Mouse (Mus musculus) 3134 (cell line): ENCODE results near the gene Xcl1.

ENCODE experiments used
- DNase-seq: peaks from one replicate; pipeline ENCODE4 v3.0.0-alpha.2; 2011; ENCODE audit warnings: low spot score; ENCODE audit not compliant: insufficient read length; ENCODE audit errors: extremely low read depth

The Xcl1 gene

DNA sequence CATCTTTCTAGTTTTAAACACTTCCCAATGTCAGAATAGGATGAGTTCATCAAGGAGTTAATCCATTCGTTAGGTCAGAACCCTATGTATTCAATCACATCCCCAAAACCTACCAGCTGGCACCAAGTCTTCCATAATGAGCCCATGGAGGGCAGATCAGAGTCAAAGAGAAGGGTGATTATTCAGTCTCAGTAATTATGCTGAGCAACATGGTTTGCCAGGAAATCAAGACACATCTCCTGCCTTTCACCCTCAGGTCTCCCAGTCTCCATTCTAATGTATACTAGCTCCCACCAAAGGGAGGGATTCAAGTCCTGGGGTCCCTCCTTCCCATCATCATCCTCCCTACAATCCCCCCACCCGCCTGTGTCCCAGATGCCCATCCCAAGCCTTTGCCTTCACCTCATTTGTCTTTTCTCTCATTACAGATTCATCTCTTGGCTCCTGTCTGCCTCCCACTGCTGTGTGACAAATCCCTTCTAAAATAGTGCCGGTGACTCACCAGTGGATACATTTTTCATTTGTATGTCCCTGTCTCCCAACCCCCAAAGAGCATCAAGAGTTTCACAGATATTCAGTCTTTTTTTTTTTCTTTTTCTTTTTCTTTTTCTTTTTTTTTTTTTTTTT lies 8.7 kb downstream of the Xcl1 start:
- DNase-seq: peak; percentile 19

DNA sequence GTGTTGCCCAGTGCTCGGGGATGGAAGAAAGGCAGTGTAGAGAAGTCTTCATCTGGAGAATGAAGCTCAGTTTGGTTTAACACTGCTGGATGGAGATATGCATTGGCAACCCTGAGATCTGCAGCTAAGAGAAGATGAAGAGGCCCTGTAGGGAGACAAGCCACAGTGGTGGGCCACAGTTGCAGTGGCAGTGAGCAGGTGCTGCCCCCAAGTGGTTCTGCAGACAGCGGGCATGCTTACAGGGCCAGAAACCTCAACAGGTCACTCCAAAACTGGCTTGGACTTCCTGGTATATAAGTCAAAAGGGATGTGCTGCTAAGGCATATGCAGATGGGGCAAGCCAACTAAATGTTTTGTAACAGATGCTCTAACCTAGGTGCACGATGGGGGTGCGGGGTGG lies 30.3 kb downstream of the Xcl1 start:
- no peak for DNase-seq

DNA sequence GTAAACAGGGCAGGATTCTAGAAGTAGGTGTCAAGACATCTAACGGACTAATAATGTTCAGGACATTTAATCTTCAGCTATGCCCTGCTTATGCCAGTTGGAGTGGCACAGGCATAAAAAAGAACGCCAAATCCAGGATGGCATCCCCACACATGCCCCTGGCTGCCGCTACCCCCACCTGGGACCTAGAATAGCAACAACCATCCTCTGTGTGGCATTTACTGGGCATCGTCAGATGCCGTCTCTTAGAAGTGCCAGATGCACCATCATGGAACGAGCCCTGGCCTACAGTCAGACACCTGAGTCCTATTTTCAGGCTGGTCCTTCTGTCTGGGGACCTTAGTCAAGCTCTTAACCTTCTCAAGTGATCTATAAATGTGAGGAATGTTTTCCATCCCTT lies 34.6 kb downstream of the Xcl1 start:
- no peak for DNase-seq

DNA sequence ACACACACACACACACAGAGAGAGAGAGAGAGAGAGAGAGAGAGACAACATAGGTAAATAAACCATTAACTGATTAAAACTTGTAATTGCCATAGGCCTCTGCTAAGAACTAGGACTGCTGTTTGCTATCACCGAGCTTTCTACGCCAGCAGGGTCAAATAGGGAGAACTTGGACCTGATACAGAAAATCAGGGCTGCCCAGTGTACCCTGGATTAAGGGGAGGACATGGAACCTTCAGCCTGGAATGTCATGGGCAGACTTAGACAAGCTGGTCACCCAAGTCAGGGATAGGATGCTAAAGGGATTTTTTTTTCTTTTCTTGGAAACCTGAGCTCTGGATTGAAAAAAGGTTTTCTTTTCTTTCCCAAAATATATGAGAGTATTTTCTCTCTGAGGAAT lies 35.1 kb downstream of the Xcl1 start:
- DNase-seq: no peak

DNA sequence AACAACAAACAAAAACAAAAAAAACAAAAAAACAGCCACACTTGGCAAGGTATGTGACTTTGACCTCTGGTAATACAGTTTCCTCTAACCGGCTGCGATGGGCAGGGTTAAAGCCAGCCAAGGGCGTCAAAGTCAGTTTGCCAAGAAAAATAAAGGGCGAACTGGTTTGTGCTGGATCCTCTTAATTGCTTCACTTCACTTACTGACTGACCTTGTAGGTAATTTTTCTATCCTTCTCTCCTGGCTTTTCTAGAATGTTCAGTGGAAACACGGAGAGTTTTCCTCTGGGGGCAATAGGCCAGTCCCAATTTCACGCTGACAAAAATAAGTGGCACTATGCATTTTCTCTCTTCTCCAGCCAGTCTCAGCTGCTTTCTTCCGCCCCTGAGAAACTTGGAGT lies 35.8 kb downstream of the Xcl1 start:
- no peak for DNase-seq

DNA sequence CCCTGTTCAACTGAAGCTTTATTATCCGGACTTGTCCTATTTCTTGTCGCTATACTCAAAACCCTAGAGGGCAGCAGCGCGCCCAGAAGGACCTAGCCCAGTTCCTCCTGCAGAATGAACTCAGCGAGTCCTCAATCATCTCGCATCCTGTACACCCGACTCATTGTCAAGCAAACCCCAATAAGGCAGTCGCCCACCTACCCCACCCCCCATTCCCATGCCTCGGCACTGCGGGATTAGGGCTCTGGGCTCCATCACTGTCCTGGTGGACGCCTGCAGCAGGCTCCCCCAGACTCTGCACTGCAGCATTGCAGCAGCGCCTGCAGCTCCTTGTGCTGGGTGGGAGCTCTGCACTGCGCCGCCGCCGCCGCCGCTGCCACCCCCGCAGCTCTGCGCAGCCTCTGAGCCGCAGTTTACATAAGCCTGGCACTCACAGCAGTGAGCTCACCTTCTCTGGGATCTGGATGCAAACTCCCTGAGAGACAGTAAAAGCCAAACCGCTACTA lies 36.4 kb downstream of the Xcl1 start:
- peak; percentile 56 for DNase-seq

DNA sequence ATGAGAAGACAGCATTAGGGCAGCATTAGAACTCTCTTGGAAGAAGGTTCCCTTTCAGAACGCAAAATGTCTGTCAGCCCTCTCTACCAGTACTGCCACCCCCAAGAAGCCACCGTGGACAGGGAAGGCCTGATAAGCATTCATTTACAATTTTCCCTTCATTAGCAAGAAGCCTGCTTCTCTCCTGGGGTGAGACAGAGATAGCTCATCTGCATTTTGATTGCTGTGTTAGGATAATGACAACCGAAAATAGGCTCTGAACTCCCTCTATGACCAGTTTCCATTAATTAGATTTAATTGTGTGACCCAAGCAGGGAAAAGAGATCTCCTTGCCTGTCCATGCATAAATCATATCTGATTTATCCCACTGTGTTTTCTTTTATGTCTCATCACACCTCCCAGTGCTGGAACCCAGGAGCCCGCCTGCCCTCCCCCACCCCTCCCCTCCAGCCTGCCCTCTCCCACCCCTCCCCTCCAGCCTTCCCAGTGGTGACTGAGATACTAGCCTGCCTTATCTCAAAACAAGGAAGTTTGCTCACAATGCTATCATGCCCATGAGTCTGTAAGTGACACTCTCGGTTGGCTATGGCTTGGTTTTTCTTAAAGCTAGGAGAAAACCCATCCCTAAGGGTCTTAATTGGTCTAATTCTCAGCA lies 38.0 kb downstream of the Xcl1 start:
- DNase-seq: no peak

DNA sequence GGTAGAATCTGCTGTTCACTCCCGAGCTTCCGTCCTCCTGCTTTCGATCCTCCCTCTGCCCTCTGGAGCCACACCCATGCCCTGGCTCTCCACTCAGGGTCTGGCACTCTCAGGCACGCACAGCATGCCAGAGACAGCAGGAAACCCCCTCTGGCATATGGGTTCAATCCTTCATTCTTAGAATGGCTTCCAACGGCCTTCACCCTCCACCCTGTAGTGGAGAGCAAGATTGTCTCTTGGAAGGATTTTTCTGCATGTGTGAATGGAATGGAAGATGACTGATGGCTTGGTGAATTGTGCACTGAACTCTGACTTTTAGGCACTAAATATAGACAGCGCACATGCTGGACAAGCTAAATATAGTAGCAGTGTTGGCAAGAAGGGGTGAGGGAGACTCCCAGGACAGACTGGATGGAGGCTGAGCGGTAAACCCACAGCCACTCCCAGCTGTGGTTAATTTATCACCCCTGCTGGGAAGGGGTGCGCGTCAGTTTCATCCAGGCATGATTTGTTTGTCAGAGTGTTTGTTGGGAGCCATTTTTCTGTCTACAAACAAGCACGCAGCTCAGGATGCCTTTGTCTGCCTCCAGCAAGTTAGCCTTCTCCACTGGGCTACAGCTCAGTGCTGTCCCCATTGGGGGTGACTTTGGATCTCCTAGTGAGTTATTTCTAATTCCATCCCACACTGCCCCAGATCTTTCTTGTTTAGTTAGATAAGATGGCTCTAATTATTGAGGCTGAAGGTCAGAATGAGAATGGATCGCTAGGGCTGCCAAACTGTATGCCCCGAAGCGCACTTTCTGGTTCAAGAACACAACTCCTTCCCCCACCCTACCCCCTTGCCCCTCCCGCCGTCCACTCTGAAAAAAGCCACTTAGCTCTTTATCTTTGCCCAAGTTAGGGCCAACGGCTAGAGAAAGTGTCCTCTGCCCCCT lies 38.8 kb downstream of the Xcl1 start:
- no peak for DNase-seq

DNA sequence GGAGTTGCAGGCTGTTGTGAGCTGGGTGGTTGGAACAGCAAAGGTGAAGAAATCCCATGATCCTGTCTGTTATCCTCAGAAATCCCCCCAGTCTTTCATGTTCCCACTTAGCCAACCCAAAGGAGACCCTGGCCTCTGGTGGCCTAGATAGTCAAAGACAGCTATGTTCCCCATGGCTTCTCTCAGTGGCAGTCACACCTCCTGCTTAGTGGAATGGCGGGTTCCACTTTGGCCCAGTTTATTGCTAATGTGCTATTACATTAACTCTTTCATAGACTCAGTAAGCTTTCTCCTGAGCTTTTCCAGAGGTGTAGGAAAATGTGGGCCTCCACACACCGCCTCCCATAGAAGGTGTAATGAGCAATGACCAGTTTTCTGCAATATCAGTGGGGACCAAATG lies 39.5 kb downstream of the Xcl1 start:
- DNase-seq: no peak

DNA sequence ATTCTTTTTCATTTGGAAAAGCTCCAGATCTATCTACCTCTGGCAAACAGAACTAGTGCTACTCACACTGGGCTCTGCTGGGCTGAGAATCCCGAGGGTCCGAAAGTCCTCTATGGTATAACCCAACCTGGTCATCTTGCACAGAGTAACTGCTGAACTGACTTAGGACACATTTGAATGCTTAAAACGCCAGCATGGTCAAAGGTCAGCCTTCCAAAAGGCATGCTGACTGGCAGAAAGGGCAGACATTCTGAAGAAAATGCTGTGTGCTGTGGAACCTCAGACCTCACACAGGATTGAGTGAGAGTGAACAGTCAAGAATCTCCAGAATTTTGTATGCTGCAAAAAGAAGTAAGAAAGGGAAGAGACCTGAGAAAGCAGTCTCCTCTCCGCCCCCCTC lies 45.0 kb downstream of the Xcl1 start:
- DNase-seq: no peak

DNA sequence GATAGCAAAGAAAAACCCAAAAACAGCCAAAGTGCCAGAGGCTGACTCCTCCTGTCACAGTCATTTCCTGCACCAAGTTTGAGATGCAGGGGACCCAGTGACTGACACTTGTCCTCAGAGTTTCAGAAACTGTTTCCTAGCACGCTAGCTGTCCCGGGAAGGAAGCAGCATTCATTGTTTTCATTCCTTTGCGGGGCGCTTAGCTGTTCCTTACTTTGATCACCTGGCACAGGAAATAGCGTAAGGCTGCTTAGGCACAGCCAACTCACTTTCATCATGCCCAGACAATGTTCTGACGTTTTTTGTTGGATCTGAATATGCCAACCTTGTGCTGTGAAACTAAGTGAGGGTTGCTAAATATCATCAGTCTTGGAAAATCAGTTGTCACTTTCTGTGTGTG lies 46.8 kb downstream of the Xcl1 start:
- DNase-seq: no peak

DNA sequence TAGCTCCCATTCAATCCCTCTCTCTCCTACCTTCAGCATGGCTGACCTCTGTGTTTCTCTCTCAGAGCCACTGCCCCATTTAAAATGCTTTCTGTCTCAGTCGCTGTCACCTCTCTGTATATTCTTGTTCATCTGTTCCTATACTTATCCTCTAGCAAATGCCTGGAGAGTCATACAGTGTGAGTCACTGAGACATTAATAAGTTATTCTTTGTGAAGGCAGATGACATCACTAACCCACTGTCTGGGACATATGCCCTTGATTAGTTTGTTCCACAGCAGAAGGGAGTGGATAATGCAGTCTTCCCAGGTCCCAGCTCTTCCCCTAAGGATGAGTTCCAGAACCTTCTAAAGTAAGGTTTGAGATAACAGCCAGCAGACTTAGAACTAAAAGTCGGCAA lies 47.6 kb downstream of the Xcl1 start:
- no peak for DNase-seq

DNA sequence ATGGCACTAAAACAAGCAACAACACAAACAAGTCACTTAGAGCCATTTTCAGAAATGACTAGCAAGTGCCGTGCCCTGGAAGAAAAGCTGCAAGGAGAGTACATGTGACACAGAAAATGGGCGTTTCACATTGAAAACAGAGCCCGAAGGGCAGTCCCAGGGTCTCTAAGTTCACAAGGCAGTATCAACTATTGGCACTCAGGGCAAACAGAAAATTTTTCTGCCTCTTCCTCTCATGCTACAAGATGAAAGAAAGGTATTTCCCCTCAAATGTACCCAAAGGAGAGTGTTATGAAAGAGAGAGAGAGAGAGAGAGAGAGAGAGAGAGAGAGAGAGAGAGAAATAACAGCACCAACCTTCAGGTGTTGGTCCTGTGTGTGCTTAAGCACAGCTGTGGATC lies 53.4 kb downstream of the Xcl1 start:
- DNase-seq: no peak
